Mouse (Mus musculus) embryonic fibroblast, embryonic 13.5 days (primary cell): ENCODE data around the gene Lclat1. TPM values are rescaled to one million over a fixed set of nuclear protein-coding genes. Genes with fewer than 3 reads are reported as not detected.
A peak's percentile ranks its signal among the peaks of the same experiment; 100 is the strongest.

Experiments used
- H3K27ac ChIP-seq: 2 replicates; pipeline ENCODE4 v1.5.1; 2012; ENCODE audit warnings: low read length, control low read depth, inconsistent platforms; ENCODE audit not compliant: insufficient read depth
- H3K4me1 ChIP-seq: 2 replicates; pipeline ENCODE4 v1.6.1; 2011; ENCODE audit warnings: low read length; ENCODE audit not compliant: control insufficient read depth, insufficient read depth
- H3K4me3 ChIP-seq: 2 replicates; pipeline ENCODE4 v1.5.1; 2011; ENCODE audit warnings: mild to moderate bottlenecking, control low read depth, low read length; ENCODE audit not compliant: insufficient read depth
- CTCF ChIP-seq: IDR thresholded peaks from 2 replicates; pipeline ENCODE4 v1.5.1; 2011; ENCODE audit warnings: mild to moderate bottlenecking, control low read depth, low read length, moderate library complexity, borderline replicate concordance; ENCODE audit not compliant: insufficient read depth
- POLR2A ChIP-seq: IDR thresholded peaks from 2 replicates; pipeline ENCODE4 v1.6.1; 2011; ENCODE audit warnings: low read depth, mild to moderate bottlenecking, control low read depth, low read length, moderate library complexity
- polyA plus RNA-seq: library from polyadenylated mRNA; stranded (reverse); fragments of >200 nt; gene quantifications from 2 replicates; pipeline ENCODE4 v1.2.4, GENCODE M21; 2011; ENCODE audit warnings: low read depth; ENCODE audit not compliant: missing spikeins, insufficient read length

Lclat1 gene
- polyA plus RNA-seq, 1 experiment: 73.4 TPM

DNA sequence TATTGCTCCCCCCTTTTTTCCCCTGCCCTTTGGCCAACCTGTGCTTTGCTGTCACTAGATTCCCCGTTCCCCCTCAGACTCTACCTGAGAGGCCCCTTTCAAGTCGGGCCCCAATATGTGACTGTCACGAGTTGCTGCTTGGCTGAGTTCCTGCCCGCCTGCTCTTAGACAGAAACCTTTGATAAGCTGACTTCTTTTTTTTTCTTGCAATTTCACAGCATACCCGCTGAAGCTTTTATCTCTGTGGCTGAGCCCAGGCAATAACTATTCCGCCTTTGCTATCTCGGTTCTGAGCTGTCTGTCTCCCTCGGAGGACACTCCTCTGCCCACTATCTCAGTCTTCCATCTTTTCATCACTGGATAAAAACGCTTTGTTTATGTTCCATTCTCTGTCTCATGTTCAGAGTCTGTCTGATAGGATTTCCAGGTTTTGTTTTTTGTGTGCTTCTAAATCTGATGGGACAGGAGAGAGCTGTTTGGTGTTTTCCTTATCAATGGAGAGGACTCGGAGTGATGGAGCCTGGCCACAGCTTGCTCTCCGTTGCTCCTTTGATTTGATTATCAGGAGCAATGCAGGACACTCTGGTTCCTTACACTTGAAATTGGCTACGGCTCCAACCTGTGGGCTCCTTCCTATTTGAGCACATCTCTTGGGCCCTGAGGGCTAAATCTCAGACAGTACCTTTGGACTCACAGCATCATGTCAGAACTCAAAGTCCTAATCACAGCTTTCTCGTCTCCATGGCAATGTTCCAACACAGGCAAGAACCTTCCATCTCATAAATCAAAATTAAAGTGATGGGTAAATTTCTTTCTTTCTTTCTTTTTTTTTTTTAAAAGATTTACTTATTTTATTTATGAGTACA lies 20.5 kb upstream of the Lclat1 start:
- Histone ChIP-seq H3K27ac (no peak overlapping the region), H3K4me3 (no peak overlapping the region), H3K4me1 (peaks cover 7% of the 10 kb centered on the region)
- TF ChIP-seq CTCF (no peak), POLR2A (no peak)

DNA sequence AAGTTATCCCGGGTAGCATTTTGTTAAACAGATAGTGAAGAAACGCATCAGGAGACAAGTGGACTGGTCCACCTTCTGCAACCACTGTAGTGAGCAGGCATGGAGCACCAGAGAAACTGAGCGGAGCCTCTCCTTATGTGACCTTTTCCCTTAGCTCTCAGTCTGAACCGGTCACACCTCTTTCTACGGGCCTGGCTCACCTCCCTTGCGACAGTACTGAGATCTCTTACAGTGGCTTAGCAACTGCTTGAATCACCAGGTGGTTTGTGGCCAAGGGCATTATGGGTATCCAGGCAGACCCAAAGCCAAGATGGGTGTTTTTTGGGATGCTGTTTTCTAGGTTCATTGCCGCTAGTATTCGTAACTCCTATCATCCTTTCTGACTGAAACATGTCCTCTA lies 16.4 kb upstream of the Lclat1 start:
- Histone ChIP-seq H3K4me1 (no peaks in the 10 kb centered on the region), H3K27ac (peak overlapping the region; percentile 24), H3K4me3 (no peak overlapping the region)
- TF ChIP-seq CTCF (no peak), POLR2A (no peak)

DNA sequence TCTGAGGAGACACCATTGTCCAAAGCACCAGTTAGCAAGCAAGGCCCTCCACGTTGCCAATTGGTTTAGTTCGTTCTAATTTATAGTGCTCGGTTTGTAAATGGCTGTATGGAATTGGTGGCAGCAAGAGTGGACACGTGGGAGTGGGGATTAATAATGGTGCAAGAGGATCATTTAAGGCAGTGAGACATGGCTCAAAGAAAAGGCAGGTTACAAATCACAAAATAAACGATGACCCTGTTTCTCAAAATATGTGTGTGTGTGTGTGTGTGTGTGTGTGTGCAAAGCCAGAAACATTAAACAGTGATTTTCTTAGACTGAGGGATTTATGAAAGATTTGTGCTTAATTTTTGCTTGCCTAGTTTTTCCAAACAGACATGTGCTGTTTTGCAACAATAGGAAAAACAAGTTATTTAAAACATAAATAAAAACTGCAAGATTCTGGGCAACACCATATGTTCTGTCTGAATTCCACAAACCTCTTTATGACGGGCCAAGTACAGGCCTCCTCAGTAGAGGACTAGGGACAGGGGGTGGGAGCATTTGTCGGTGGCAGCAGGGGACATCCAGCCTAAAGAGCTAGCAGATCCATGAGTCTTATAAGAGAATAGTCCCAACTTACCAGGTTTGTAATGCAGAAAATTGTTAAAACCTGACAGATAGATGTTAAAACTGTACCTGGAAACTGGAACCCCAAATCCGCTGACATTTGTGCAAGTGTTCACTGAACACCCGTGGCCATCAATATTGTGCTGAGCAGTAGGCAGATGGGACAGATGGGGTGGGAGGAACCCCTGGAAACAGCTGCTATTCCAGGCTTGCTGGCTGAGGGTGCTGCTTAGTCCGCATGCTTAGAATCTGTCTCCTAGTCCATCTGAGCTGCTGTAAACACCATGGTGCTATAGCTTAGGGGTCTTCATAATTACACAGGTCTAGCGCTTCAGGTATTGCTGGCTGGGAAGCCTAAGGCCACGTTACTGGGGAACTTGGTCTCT lies 15.4 kb upstream of the Lclat1 start:
- Histone ChIP-seq H3K4me3 (no peak overlapping the region), H3K27ac (peak overlapping the region; percentile 24), H3K4me1 (no peaks in the 10 kb centered on the region)
- TF ChIP-seq CTCF (no peak), POLR2A (no peak)

DNA sequence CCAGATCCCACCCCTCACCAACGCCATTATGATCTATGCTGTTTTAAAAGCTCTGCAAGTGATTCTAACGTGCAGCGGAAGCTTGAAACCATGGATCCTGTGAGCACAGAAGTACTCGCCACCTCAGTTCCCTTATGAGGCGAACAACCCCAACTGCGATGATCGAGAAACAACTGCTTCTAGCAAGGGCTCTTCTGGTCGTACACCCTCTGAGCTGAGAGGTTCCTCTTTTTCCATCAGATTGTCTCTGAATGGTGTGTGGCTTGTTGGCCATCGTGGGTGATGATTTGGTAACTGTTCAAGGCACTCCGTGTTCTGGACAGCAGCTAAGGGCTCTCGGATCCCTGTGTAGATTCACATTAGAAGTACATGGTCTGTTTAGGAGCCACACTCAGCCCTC lies 12.7 kb upstream of the Lclat1 start:
- H3K4me1 ChIP-seq: no peaks in the 10 kb centered on the region
- no peak overlapping the region for H3K27ac ChIP-seq
- TF ChIP-seq CTCF: no peak
- TF ChIP-seq POLR2A: no peak
- no peak overlapping the region for H3K4me3 ChIP-seq

DNA sequence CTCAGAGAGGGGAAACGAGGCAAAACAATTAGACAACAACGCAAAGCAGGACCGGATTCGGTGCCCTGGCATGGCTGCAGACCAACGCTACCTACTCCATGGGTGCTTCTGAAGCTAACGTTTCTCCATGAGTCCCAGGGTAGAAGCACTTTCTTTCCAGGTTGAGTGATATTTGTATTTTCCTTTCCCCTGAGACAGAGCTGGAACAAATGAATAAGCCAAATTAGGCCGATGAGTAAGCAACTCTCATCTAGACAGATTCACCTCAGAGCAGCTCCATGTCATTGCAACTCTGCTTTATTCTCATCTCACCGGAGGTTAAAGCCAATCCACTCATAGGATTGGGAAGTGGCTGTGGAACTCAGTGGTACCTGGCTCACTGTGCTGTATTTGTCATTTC lies 12.2 kb upstream of the Lclat1 start:
- no peak overlapping the region for H3K27ac ChIP-seq
- no peaks in the 10 kb centered on the region for H3K4me1 ChIP-seq
- H3K4me3 ChIP-seq: no peak overlapping the region
- TF ChIP-seq CTCF: no peak
- TF ChIP-seq POLR2A: no peak

DNA sequence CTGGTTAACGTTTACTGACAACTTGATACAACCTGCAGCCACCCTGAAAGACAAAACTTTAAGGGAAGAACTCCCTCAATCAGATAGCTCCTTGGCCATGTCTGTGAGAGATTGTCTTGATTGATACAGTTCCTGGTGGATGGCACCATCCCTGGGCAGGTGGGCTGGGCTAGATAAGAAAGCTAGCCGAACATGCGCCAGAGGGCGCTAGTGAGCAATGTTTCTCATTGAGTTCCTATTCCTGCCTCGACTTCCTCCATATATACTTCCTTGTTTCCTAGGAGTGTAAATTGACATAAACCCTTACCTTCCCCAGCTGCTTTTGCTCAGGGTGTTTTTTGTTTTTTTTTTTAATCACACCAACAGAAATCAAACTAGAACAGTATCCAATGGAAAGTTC lies 11.3 kb upstream of the Lclat1 start:
- TF ChIP-seq CTCF: peak; percentile 35; the same call in 1 of the 2 replicates
- TF ChIP-seq POLR2A: no peak
- H3K27ac ChIP-seq: no peak overlapping the region
- H3K4me3 ChIP-seq: no peak overlapping the region
- H3K4me1 ChIP-seq: no peaks in the 10 kb centered on the region

DNA sequence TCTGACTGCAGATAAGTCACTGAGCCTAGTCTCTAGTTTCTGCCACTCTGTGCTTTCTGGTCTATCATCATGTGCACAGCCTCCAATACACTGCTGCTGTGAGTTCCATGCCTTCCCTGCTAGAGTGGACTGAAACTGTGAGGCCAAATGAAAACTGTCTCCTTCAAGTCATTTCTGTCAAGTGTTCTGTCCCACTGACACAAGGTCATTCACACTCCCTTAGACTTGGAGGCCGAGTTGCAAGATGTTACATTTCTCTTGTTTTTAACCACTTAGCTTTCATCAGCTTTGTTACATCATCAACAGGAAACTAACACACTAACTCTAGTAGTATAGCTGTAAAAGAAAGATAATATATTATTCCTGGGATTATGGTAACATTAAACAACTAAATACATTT lies 9.1 kb upstream of the Lclat1 start:
- no peak overlapping the region for H3K27ac ChIP-seq
- no peak overlapping the region for H3K4me3 ChIP-seq
- no peak for TF ChIP-seq CTCF
- no peak for TF ChIP-seq POLR2A
- no peaks in the 10 kb centered on the region for H3K4me1 ChIP-seq

DNA sequence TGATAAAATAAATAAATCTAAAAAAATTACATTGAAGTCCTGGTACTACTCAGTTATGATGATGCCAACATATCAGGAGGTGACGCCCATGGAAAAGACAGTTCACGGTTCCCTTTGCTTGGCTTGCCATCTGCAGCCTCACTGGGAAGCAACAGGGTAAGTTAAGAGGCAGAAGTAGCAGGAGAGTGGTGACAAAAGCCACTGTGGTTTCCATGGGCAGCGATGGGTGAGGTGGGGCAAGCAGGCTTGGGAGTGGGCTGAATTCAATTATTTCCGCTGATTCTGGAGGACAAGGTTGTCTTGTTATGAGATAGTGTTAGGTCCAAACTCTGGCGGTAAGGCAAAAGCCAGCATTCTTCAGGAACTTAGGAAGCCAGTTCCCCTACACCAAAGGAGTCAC lies 7.4 kb upstream of the Lclat1 start:
- H3K27ac ChIP-seq: no peak overlapping the region

DNA sequence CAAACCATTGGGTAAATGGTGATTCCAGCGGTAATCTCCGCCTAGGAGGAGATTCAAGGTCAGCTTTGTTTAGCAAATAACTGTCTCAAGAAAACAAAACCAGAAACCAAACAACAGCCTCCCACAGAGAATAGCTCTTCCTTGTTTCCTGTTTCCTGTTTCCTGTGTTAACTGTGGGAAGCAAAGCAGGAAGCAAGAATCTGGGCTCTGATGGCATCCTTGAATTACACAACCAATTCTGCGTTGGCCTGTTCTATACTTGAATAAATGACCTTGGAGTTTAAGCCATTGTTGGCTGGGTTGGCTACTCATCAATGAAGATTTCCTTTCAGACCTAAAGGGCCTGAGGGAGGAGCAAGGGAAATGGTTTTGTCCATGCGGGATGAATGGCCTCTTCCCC lies 5.2 kb upstream of the Lclat1 start:
- no peak overlapping the region for H3K27ac ChIP-seq
- 0 out of 2 replicates have a peak, but pooled peaks cover 2% of the 10 kb centered on the region for H3K4me1 ChIP-seq
- H3K4me3 ChIP-seq: no peak overlapping the region
- TF ChIP-seq POLR2A (no peak), CTCF (no peak)

More for the DNA sequence above, 7.4 kb upstream of the Lclat1 start:
- TF ChIP-seq CTCF: no peak
- no peak for TF ChIP-seq POLR2A
- H3K4me1 ChIP-seq: no peaks in the 10 kb centered on the region
- H3K4me3 ChIP-seq: no peak overlapping the region
